Mouse (Mus musculus) hindbrain, postnatal 0 days (tissue): ENCODE measurements around the gene Rgs7. TPM values are rescaled to one million over a fixed set of nuclear protein-coding genes. Genes with fewer than 3 reads are reported as not detected.

Source experiments
- ATAC-seq: fragments of 200-750 bp; cut with Nextera tagmentation; 2 replicates; pipeline ENCODE4 v1.8.0; 2017; ENCODE audit warnings: mild to moderate bottlenecking, moderate TSS enrichment, moderate library complexity
- DNase-seq: peaks from one replicate; pipeline ENCODE4 v3.0.0-alpha.2; 2015; ENCODE audit warnings: low spot score
- H3K27ac ChIP-seq: fragments of 300-500 bp; sonication (generic); 2 replicates; pipeline ENCODE4 v1.5.1; 2014; ENCODE audit warnings: mild to moderate bottlenecking
- H3K27me3 ChIP-seq: fragments of 300-500 bp; sonication (generic); 2 replicates; pipeline ENCODE4 v1.6.1; 2014; ENCODE audit warnings: low read length, mixed read lengths; ENCODE audit not compliant: insufficient read depth
- H3K36me3 ChIP-seq: fragments of 300-500 bp; sonication (generic); 2 replicates; pipeline ENCODE4 v1.6.1; 2014; ENCODE audit warnings: low read length, mixed read lengths; ENCODE audit not compliant: insufficient read depth
- H3K4me1 ChIP-seq: fragments of 300-500 bp; sonication (generic); 2 replicates; pipeline ENCODE4 v1.6.1; 2014; ENCODE audit warnings: antibody characterized with exemption, low read length, mixed read lengths; ENCODE audit not compliant: insufficient read depth
- H3K4me2 ChIP-seq: fragments of 300-500 bp; sonication (generic); 2 replicates; pipeline ENCODE4 v1.6.1; 2014; ENCODE audit warnings: low read depth, mild to moderate bottlenecking, low read length, moderate library complexity, mixed read lengths
- H3K4me3 ChIP-seq: fragments of 300-500 bp; sonication (generic); 2 replicates; pipeline ENCODE4 v1.5.1; 2014; ENCODE audit warnings: low read length
- H3K9ac ChIP-seq: fragments of 300-500 bp; sonication (generic); replicated peaks from 2 replicates; pipeline ENCODE4 v1.6.1; 2014; ENCODE audit warnings: mild to moderate bottlenecking, low read length, moderate library complexity, mixed read lengths
- H3K9me3 ChIP-seq: fragments of 300-500 bp; sonication (generic); 2 replicates; pipeline ENCODE4 v1.6.1; 2016; ENCODE audit warnings: low read length, mixed read lengths
- CTCF ChIP-seq: IDR thresholded peaks from 2 replicates; pipeline ENCODE4 v1.5.1; 2016; ENCODE audit warnings: antibody characterized with exemption, control low read depth, low read depth
- WGBS: fragments of 180-500 bp; shearing (Covaris S2); extraction: QIAGEN DNeasy Blood & Tissue Kit; methylation state at CpG from one replicate; pipeline ENCODE4 v1.1.7; 2014; 5-methylcytosine and 5-hydroxymethylcytosine counted together
- polyA plus RNA-seq: library from polyadenylated mRNA; unstranded; fragments of >200 nt; fragmentation: Nextera tagmentation; extraction: Ambion mirVana; gene quantifications from 2 replicates; pipeline ENCODE4 v1.2.1, GENCODE M21; 2015
- total RNA-seq: library from RNA; depleted of rRNA; stranded (reverse); fragments of >200 nt; gene quantifications from 2 replicates; pipeline ENCODE4 v1.2.3, GENCODE M21; 2014

Rgs7 gene
- total and polyA plus RNA-seq, 2 experiments from 2014 or later = 32.5 to 41.6 TPM

DNA sequence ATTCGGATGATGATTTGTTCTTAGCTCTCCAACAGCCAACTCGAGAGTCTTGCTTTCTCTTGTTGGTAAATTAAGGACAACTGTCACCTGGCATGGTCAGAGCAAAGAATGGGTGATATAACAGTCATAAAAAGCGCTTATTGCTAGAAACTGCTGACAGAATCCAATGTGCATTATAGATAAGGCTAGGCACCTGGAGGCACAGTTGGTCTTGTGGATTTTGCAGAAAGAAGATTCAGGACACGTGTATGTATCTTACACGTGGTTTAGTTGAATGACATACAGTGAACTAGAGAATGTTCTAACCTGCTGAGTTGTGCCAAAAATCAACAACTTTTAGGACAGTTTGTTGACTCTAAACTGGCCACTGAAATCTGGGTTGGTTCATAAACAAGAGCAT lies 386.9 kb downstream of the Rgs7 start:
- TF ChIP-seq CTCF = no peak
- no peak for DNase-seq
- Histone ChIP-seq H3K9ac (no peak overlapping the region), H3K36me3 (no peaks in the 10 kb centered on the region), H3K9me3 (no peaks in the 10 kb centered on the region), H3K27ac (no peak overlapping the region), H3K27me3 (no peaks in the 10 kb centered on the region), H3K4me1 (no peaks in the 10 kb centered on the region), H3K4me2 (no peak overlapping the region), H3K4me3 (no peak overlapping the region)
- ATAC-seq = no peak
- WGBS = 86% methylated on average over 5 of the region's 5 CpGs

DNA sequence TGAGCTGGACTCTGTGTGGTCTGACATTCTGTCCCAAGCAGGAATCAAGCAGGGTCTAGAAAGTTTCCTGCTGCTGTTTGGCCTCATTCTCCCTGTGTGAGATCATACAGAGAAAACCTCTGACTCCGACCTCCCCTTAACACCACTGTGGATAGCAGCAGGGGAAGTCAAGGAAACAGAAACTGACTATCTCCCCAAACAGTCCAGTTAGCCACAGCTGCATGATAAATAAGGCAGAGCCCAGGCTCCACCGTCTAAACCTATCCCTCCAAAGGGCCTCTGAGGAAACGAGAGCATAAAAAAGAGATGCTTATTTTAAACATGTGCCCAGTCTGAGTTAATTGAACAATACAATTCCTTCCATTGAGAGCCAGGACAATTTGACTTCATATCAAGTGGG lies 395.3 kb downstream of the Rgs7 start:
- no peak for TF ChIP-seq CTCF
- ATAC-seq (no peak), DNase-seq (no peak)
- no peaks in the 10 kb centered on the region; the same call in 1 of the 2 replicates for H3K36me3 ChIP-seq
- no peak overlapping the region for H3K4me2 ChIP-seq
- H3K27me3 ChIP-seq = no peaks in the 10 kb centered on the region
- H3K27ac ChIP-seq = no peak overlapping the region
- H3K4me1 ChIP-seq = no peaks in the 10 kb centered on the region
- H3K4me3 ChIP-seq = no peak overlapping the region
- WGBS = 47% methylated on average over 3 of the region's 3 CpGs
- no peaks in the 10 kb centered on the region for H3K9me3 ChIP-seq
- no peak overlapping the region for H3K9ac ChIP-seq

GRCm38 (mm10) chr1:175082104-175082503 lies 410.2 kb downstream of the Rgs7 start:
- no peak overlapping the region for H3K9ac ChIP-seq
- no peak overlapping the region for H3K27ac ChIP-seq
- WGBS = 76% methylated on average over 1 of the region's 1 CpGs
- H3K27me3 ChIP-seq = no peaks in the 10 kb centered on the region
- DNase-seq (no peak), ATAC-seq (no peak)
- H3K4me3 ChIP-seq = no peak overlapping the region
- no peaks in the 10 kb centered on the region for H3K36me3 ChIP-seq
- no peaks in the 10 kb centered on the region for H3K4me1 ChIP-seq
- no peaks in the 10 kb centered on the region for H3K9me3 ChIP-seq
- TF ChIP-seq CTCF = no peak
- no peak overlapping the region for H3K4me2 ChIP-seq

- Histone ChIP-seq H3K36me3 (no peaks in the 10 kb centered on the region), H3K9ac (no peak overlapping the region), H3K4me2 (no peak overlapping the region), H3K27ac (no peak overlapping the region), H3K27me3 (no peaks in the 10 kb centered on the region), H3K4me1 (no peaks in the 10 kb centered on the region), H3K4me3 (no peak overlapping the region), H3K9me3 (no peaks in the 10 kb centered on the region)
- WGBS = 73% methylated on average over 4 of the region's 4 CpGs
- ATAC-seq (no peak), DNase-seq (no peak)
- TF ChIP-seq CTCF = no peak
Measured at GRCm38 (mm10) chr1:175079819-175080608, 412.3 kb downstream of the Rgs7 start.

DNA sequence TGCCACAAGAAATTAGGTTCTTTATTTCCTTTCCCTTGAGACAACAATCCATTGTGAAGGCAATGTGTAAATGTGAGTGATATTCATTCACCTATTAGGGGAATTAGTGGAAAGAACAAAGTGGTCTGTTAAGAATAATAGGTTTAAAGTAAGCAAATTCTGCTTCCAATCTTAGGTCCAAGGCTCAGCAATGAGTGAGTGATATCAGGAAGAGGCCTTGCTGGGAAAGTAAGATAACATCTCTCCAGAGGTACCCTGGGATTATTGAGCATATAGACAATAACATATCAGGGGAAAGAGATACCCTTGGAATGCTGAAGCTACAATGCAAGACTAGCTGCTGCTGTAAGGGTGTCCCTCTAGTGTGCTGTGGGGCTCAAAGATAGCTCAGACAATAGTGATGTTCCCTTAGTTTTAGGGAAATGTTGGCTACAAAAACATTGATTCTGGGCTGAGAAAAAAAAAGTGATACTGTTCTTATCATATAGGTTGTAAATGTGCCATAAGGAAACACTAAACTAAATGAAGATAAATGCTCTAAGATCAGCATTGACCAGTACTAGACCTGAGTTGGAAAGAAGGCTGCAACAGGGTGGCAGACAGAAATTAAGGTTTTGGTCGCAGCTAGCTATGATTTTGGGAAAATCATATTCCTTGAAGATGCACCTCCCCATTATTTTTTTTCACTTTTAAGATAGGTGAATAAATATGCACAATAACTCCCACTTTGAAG lies 418.6 kb downstream of the Rgs7 start:
- no peak for TF ChIP-seq CTCF
- no peak overlapping the region for H3K4me2 ChIP-seq

DNA sequence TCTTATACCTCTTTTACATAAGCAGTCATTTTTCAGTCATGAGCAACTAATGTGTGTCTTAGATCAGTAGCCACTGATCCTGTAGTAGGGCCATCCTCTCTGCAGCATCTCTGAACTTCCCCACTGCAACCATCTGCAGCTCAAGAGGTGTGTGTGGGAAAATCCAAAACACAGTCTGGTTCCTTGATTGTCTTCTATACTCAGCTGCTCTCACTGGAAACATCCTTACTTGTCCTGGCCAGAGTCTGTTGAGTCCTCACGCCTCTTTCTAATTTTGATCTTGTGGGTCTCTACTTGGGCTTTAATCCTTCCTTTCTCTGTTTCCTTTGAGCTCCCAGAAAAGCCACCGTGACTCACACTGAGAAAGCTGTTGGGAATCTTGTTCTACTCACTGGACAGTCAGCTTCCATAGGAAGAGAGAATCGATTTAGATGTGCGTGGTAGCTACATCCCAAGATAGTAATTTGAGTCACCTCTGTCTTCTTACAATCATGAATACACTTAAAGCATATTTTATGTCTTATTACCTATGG lies 422.5 kb downstream of the Rgs7 start:
- Histone ChIP-seq H3K4me2 (no peak overlapping the region), H3K9me3 (no peaks in the 10 kb centered on the region), H3K27ac (no peak overlapping the region), H3K27me3 (no peaks in the 10 kb centered on the region), H3K36me3 (no peaks in the 10 kb centered on the region), H3K4me3 (no peak overlapping the region), H3K4me1 (no peaks in the 10 kb centered on the region), H3K9ac (no peak overlapping the region)
- ATAC-seq (no peak), DNase-seq (no peak)
- no peak for TF ChIP-seq CTCF
- WGBS = 76% methylated on average over 4 of the region's 4 CpGs

More for the DNA sequence above, 418.6 kb downstream of the Rgs7 start:
- H3K9me3 ChIP-seq = no peaks in the 10 kb centered on the region
- no peak overlapping the region for H3K27ac ChIP-seq
- H3K36me3 ChIP-seq = no peaks in the 10 kb centered on the region
- ATAC-seq (no peak), DNase-seq (no peak)
- H3K4me1 ChIP-seq = no peaks in the 10 kb centered on the region
- no peaks in the 10 kb centered on the region for H3K27me3 ChIP-seq
- no peak overlapping the region for H3K4me3 ChIP-seq
- 95% methylated on average over 1 of the region's 1 CpGs for WGBS
- no peak overlapping the region for H3K9ac ChIP-seq
